Mouse (Mus musculus) lung, embryonic 15.5 days (tissue): ENCODE results near the gene Iffo1. TPM values are rescaled to one million over a fixed set of nuclear protein-coding genes. Genes with fewer than 3 reads are reported as not detected.

Experiments used
- microRNA-seq: library from miRNA; unstranded; fragments of <30 nt; microRNA quantifications from one replicate; pipeline ENCODE4, GENCODE M21; 2016
- polyA plus RNA-seq: library from polyadenylated mRNA; unstranded; fragments of >200 nt; fragmentation: Nextera tagmentation; extraction: Ambion mirVana; gene quantifications from 2 replicates; pipeline ENCODE4 v1.2.1, GENCODE M21; 2015

Gene Iffo1
- polyA plus RNA-seq, 1 experiment from 2014 or later: 6.8 TPM

Small RNAs within 50 kb of the gene (microRNA-seq; reads per million reads assigned to microRNA genes)
- gene Mir3098: 0.74 reads per million
- gene Mir7045: not detected

Other genes starting within 250 kb of the Iffo1 start
- gene Lag3, start 233.5 kb upstream of the Iffo1 start, polyA plus RNA-seq: 2.3 TPM in 2 replicates
- 454 and 458 TPM in 2 replicates for gene Ptms, start 225.1 kb upstream of the Iffo1 start, polyA plus RNA-seq
- 378 and 389 TPM in 2 replicates for gene Mlf2, start 213.9 kb upstream of the Iffo1 start, polyA plus RNA-seq
- gene Cops7a, start 179.7 kb upstream of the Iffo1 start, polyA plus RNA-seq: 142 and 151 TPM in 2 replicates
- 0.74 and 0.96 TPM in 2 replicates for gene Pianp, start 148.5 kb upstream of the Iffo1 start, polyA plus RNA-seq
- gene Zfp384, start 136.1 kb upstream of the Iffo1 start, polyA plus RNA-seq: 21.3 and 24.4 TPM in 2 replicates
- gene Ing4, start 105.5 kb upstream of the Iffo1 start, polyA plus RNA-seq: 138 and 149 TPM in 2 replicates
- gene Acrbp, start 95.6 kb upstream of the Iffo1 start, polyA plus RNA-seq: 10.8 and 12.9 TPM in 2 replicates
- gene Lpar5, start 77.3 kb upstream of the Iffo1 start, polyA plus RNA-seq: 0.38 and 0.69 TPM in 2 replicates
- 68.5 and 69.3 TPM in 2 replicates for gene Chd4, start 49.3 kb upstream of the Iffo1 start, polyA plus RNA-seq
- 56.5 and 58.8 TPM in 2 replicates for gene Nop2, start 13.3 kb upstream of the Iffo1 start, polyA plus RNA-seq
- gene Gapdh, start 21.2 kb downstream of the Iffo1 start, polyA plus RNA-seq: 1,765 and 1,844 TPM in 2 replicates
- gene Ncapd2, start 46.5 kb downstream of the Iffo1 start, polyA plus RNA-seq: 136 and 139 TPM in 2 replicates
- gene Mrpl51, start 46.6 kb downstream of the Iffo1 start, polyA plus RNA-seq: 208 and 224 TPM in 2 replicates
- 4.2 and 5.4 TPM in 2 replicates for gene Vamp1, start 70.3 kb downstream of the Iffo1 start, polyA plus RNA-seq
- gene Tapbpl, start 86.6 kb downstream of the Iffo1 start, polyA plus RNA-seq: 7.0 and 10.9 TPM in 2 replicates
- gene Cd27, start 91.8 kb downstream of the Iffo1 start, polyA plus RNA-seq: 2.6 and 4.5 TPM in 2 replicates
- gene Tuba3a, start 140.8 kb downstream of the Iffo1 start, polyA plus RNA-seq: 0.22 and 0.31 TPM in 2 replicates
- gene Ltbr, start 168.6 kb downstream of the Iffo1 start, polyA plus RNA-seq: 79.1 and 82.5 TPM in 2 replicates
- gene Scnn1a, start 175.4 kb downstream of the Iffo1 start, polyA plus RNA-seq: 5.0 and 5.8 TPM in 2 replicates
- 88.3 and 101 TPM in 2 replicates for gene Tnfrsf1a, start 204.1 kb downstream of the Iffo1 start, polyA plus RNA-seq
- gene Plekhg6, start 235.6 kb downstream of the Iffo1 start, polyA plus RNA-seq: 0.31 and 0.36 TPM in 2 replicates